Mouse (Mus musculus) stomach, embryonic 14.5 days (tissue): ENCODE data around the gene Cxadr. TPM values are rescaled to one million over a fixed set of nuclear protein-coding genes. Genes with fewer than 3 reads are reported as not detected.
A peak's percentile ranks its signal among the peaks of the same experiment; 100 is the strongest.

Experiments used
- ATAC-seq: fragments of 200-750 bp; cut with Nextera tagmentation; 2 replicates; pipeline ENCODE4 v1.8.0; 2017; ENCODE audit warnings: low read depth, moderate TSS enrichment; ENCODE audit not compliant: insufficient number of reproducible peaks, insufficient read depth, low FRiP score
- H3K27ac ChIP-seq: fragments of 300-500 bp; sonication (generic); 2 replicates; pipeline ENCODE4 v1.5.1; 2014; ENCODE audit warnings: mild to moderate bottlenecking, low read length, moderate library complexity, mixed read lengths
- H3K27me3 ChIP-seq: fragments of 300-500 bp; sonication (generic); 2 replicates; pipeline ENCODE4 v1.6.1; 2014; ENCODE audit warnings: low read length, control low read depth, mixed read lengths; ENCODE audit not compliant: control insufficient read depth, insufficient read depth
- H3K36me3 ChIP-seq: fragments of 300-500 bp; sonication (generic); 2 replicates; pipeline ENCODE4 v1.6.1; 2014; ENCODE audit warnings: mild to moderate bottlenecking, control low read depth, low read length, moderate library complexity, mixed read lengths; ENCODE audit not compliant: control insufficient read depth, insufficient read depth
- H3K4me1 ChIP-seq: fragments of 300-500 bp; sonication (generic); 2 replicates; pipeline ENCODE4 v1.6.1; 2014; ENCODE audit warnings: low read length, control low read depth, mixed read lengths; ENCODE audit not compliant: control insufficient read depth, insufficient read depth
- H3K4me2 ChIP-seq: fragments of 300-500 bp; sonication (generic); replicated peaks from 2 replicates; pipeline ENCODE4 v1.6.1; 2014; ENCODE audit warnings: low read depth, low read length, control low read depth
- H3K4me3 ChIP-seq: fragments of 300-500 bp; sonication (generic); 2 replicates; pipeline ENCODE4 v1.5.1; 2014; ENCODE audit warnings: low read depth, low read length, control low read depth
- H3K9ac ChIP-seq: fragments of 300-500 bp; sonication (generic); replicated peaks from 2 replicates; pipeline ENCODE4 v1.6.1; 2014; ENCODE audit warnings: low read depth, mild to moderate bottlenecking, control low read depth, low read length, moderate library complexity, mixed read lengths
- H3K9me3 ChIP-seq: fragments of 300-500 bp; sonication (generic); 2 replicates; pipeline ENCODE4 v1.6.1; 2016; ENCODE audit warnings: low read depth, low read length, control low read depth; ENCODE audit not compliant: control insufficient read depth
- WGBS: fragments of 180-500 bp; shearing (Covaris S2); extraction: QIAGEN DNeasy Blood & Tissue Kit; methylation state at CpG from one replicate; pipeline ENCODE4 v1.1.7; 2014; 5-methylcytosine and 5-hydroxymethylcytosine counted together
- polyA plus RNA-seq: library from polyadenylated mRNA; unstranded; fragments of >200 nt; fragmentation: Nextera tagmentation; extraction: Ambion mirVana; gene quantifications from 2 replicates; pipeline ENCODE4 v1.2.1, GENCODE M21; 2014

Gene Cxadr
- polyA plus RNA-seq, result 50.1 and 56.3 TPM in 2 replicates

- no peaks in the 10 kb centered on the region for H3K27me3 ChIP-seq
- peak within 1 kb of the TSS; percentile 79 for H3K4me2 ChIP-seq
- H3K36me3 ChIP-seq, result no peaks in the 10 kb centered on the region
- H3K27ac ChIP-seq, result peak within 1 kb of the TSS; percentile 81
- H3K4me1 ChIP-seq, result no peaks in the 10 kb centered on the region
- peak; percentile 94 for ATAC-seq
- H3K9me3 ChIP-seq, result no peaks in the 10 kb centered on the region
- H3K4me3 ChIP-seq, result peak within 1 kb of the TSS; percentile 88
- WGBS, result 1% methylated on average over 34 of the region's 34 CpGs
- H3K9ac ChIP-seq, result peak within 1 kb of the TSS; percentile 71
Observed at GRCm38 (mm10) chr16:78301183-78301830, at the start of gene Cxadr. Cxadr (plus strand) TSS chr16:78301489.

- H3K9me3 ChIP-seq, result no peaks in the 10 kb centered on the region
- H3K27ac ChIP-seq, result no peak overlapping the region
- H3K4me1 ChIP-seq, result no peaks in the 10 kb centered on the region
- whole genome bisulfite sequencing, result 61% methylated on average over 4 of the region's 4 CpGs
- no peaks in the 10 kb centered on the region for H3K36me3 ChIP-seq
- ATAC-seq, result no peak
- no peak overlapping the region for H3K4me3 ChIP-seq
- no peak overlapping the region for H3K9ac ChIP-seq
- H3K4me2 ChIP-seq, result no peak overlapping the region
- no peaks in the 10 kb centered on the region for H3K27me3 ChIP-seq
Observed at GRCm38 (mm10) chr16:78258989-78259388, 42.3 kb upstream of the Cxadr start.

DNA sequence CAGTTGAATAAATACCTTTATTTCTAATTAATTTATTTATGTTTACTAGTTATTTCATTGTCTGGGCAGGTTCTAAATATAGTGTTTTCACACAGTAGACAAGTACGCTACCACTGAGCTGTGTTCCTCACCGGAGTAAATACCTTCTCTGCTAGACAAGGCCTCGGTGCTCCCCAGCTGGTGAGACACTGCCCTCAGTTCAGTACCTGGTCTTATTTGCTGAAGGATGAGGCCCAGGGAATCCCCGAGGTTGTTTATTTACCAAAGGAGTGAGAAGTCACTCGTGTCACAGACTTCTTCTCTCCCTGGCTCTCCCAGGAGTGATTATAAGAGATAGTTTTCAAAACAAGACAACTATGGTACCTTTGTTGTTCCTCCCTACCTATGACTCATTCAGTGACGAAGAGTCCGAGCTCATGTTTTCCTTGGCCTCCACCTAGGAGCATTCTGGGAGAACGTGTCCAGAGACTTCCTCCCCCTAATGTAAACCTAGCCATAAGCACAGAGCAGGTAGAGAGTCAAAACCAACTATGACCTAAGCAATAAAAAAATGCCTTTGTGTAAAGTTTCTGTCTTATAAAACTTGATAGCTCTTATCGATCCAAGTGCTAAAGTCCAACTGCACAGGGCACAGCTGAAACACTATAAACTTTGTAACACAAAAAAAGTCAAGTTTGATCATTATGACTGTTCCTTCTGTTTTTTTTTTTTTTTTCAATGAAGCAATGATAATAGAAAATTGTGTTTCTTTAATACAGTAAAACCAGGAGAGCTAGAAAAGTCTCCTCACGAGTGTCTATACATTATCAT is 41.0 kb upstream of the Cxadr start:
- no peaks in the 10 kb centered on the region for H3K9me3 ChIP-seq
- H3K9ac ChIP-seq, result no peak overlapping the region
- H3K27me3 ChIP-seq, result no peaks in the 10 kb centered on the region
- peak; percentile 69 for ATAC-seq
- no peaks in the 10 kb centered on the region for H3K36me3 ChIP-seq
- no peak overlapping the region; the same call in 1 of the 2 replicates for H3K27ac ChIP-seq
- WGBS, result 57% methylated on average over 10 of the region's 10 CpGs
- H3K4me2 ChIP-seq, result no peak overlapping the region
- no peaks in the 10 kb centered on the region for H3K4me1 ChIP-seq
- no peak overlapping the region for H3K4me3 ChIP-seq

DNA sequence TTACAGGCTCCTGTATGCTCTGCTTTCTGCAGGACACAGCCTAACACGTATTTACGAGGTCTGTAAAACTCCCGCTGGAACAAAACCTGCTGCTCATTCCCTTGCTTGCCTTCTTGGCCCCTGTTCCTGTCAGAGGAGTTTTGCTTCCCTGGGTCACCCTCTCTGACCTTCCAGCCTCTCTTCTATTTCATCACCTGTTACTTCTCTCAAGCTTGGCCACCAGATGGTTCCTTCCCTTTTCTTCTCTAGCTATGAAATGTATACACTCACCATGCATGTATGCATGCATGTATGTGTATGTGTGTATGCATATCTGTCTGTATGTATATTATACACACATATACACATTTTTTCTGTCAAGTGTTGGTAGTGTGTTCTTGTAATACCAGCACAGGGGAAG is 39.8 kb upstream of the Cxadr start:
- no peaks in the 10 kb centered on the region for H3K27me3 ChIP-seq
- no peak overlapping the region for H3K9ac ChIP-seq
- H3K9me3 ChIP-seq, result no peaks in the 10 kb centered on the region
- 0 out of 2 replicates have a peak, but pooled peaks cover 3% of the 10 kb centered on the region for H3K4me1 ChIP-seq
- peak overlapping the region; percentile 30; the same call in 1 of the 2 replicates for H3K27ac ChIP-seq
- H3K4me2 ChIP-seq, result no peak overlapping the region
- H3K36me3 ChIP-seq, result no peaks in the 10 kb centered on the region
- H3K4me3 ChIP-seq, result no peak overlapping the region
- 60% methylated on average over 3 of the region's 3 CpGs for WGBS
- ATAC-seq, result no peak

GRCm38 (mm10) chr16:78264442-78265150 is 36.7 kb upstream of the Cxadr start:
- Histone ChIP-seq H3K9ac (peak overlapping the region; percentile 37; the same call in 1 of the 2 replicates), H3K4me2 (peak overlapping the region; percentile 73), H3K9me3 (no peaks in the 10 kb centered on the region), H3K36me3 (no peaks in the 10 kb centered on the region), H3K4me1 (0 out of 2 replicates have a peak, but pooled peaks cover 3% of the 10 kb centered on the region), H3K4me3 (peak overlapping the region; percentile 30), H3K27me3 (no peaks in the 10 kb centered on the region), H3K27ac (peak overlapping the region; percentile 84)
- 18% methylated on average over 16 of the region's 16 CpGs for WGBS
- ATAC-seq, result peak; percentile 23; the same call in 1 of the 2 replicates

DNA sequence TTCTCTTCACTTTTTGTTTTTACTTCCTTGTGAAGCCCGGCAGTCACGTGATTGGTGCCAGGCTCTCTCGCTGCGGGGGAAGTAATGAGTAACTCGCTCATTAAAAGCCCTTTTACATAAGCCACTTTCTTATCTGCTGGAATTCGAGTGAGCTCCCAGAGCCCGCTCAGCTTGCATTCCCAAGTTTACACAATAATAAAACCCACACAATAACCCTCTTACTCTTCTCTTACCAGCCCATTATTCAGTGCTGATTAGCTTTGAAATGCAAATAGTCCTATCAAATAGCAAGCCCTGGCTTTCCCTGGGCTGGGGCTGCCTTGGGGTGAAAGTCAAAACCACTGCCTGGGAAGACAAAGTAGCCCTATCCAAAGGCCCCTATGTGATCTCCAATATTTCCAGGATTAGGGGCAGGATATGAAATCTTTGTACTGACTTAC is 36.1 kb upstream of the Cxadr start:
- H3K9ac ChIP-seq, result no peak overlapping the region
- peak overlapping the region; percentile 73 for H3K4me2 ChIP-seq
- H3K4me3 ChIP-seq, result peak overlapping the region; percentile 30
- peak overlapping the region; percentile 84 for H3K27ac ChIP-seq
- 0 out of 2 replicates have a peak, but pooled peaks cover 3% of the 10 kb centered on the region for H3K4me1 ChIP-seq
- H3K27me3 ChIP-seq, result no peaks in the 10 kb centered on the region
- peak; percentile 91 for ATAC-seq
- WGBS, result under 1% methylated on average over 7 of the region's 7 CpGs
- no peaks in the 10 kb centered on the region for H3K36me3 ChIP-seq
- no peaks in the 10 kb centered on the region for H3K9me3 ChIP-seq

GRCm38 (mm10) chr16:78265826-78266225 is 35.5 kb upstream of the Cxadr start:
- H3K4me2 ChIP-seq, result no peak overlapping the region
- no peak overlapping the region for H3K4me3 ChIP-seq
- H3K9ac ChIP-seq, result no peak overlapping the region
- H3K27me3 ChIP-seq, result no peaks in the 10 kb centered on the region
- H3K36me3 ChIP-seq, result no peaks in the 10 kb centered on the region
- H3K27ac ChIP-seq, result peak overlapping the region; percentile 76; the same call in 1 of the 2 replicates
- ATAC-seq, result no peak
- H3K9me3 ChIP-seq, result no peaks in the 10 kb centered on the region
- 42% methylated on average over 11 of the region's 11 CpGs for WGBS
- H3K4me1 ChIP-seq, result 0 out of 2 replicates have a peak, but pooled peaks cover 3% of the 10 kb centered on the region

GRCm38 (mm10) chr16:78267453-78267852 is 33.8 kb upstream of the Cxadr start:
- Histone ChIP-seq H3K9me3 (no peaks in the 10 kb centered on the region), H3K4me3 (no peak overlapping the region), H3K36me3 (no peaks in the 10 kb centered on the region), H3K27ac (peak overlapping the region; percentile 34; the same call in 1 of the 2 replicates), H3K27me3 (no peaks in the 10 kb centered on the region), H3K4me1 (0 out of 2 replicates have a peak, but pooled peaks cover 3% of the 10 kb centered on the region), H3K9ac (no peak overlapping the region), H3K4me2 (no peak overlapping the region)
- ATAC-seq, result 0 out of 2 replicates have a peak, but pooled peaks have one; percentile 7
